Mouse (Mus musculus) left cerebral cortex, postnatal 25 days (tissue): ENCODE measurements around the gene Usp37. TPM values are rescaled to one million over a fixed set of nuclear protein-coding genes. Genes with fewer than 3 reads are reported as not detected.
A peak's percentile ranks its signal among the peaks of the same experiment; 100 is the strongest.

Source experiments
- DNase-seq, 2 experiments: peaks; one replicate each; pipeline ENCODE4 v3.0.0; 2022; ENCODE audit warnings: low spot score in 2 of 2, mixed read lengths in 1 of 2
- intact Hi-C: fragments of 180-260 bp; cut with DNase I; formaldehyde crosslinking; loops from one replicate; pipeline ENCODE4 v1.15.1; 2025
- total RNA-seq, 2 experiments: library from RNA; stranded (reverse); gene quantifications; 2 replicates each; pipeline ENCODE4 v1.2.3; 2021

Gene Usp37
- total RNA-seq, 2 experiments from 2014 or later, result 23.2 to 27.0 TPM

- DNase-seq, result peak; percentile 100
- intact Hi-C loops, result loop anchor here (5.0 kb wide), 1 partner anchor 81 kb away; the partner anchor contains the start of genes Bcs1l and Zfp142
Measured at GRCm38 (mm10) chr1:74505721-74506464, 38.2 kb downstream of the Usp37 start, which contains the start of gene Cnot9. Cnot9 (plus strand) TSS chr1:74506058.

DNA sequence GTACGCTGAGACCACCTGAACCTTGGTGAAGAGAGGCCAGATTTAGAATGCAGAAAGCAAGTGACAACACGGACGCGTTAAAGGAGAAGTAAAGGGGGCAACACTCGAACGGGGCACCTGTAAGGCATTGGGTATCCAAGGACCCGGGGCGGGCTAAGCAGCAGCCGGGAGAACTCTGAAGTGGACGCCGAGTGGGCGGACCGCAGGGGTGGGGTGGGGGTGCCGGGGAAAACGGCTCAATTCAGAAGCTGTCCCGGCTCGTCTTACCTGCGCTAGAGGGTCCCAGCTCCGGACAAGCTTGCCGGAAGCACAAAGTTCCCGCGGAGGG is 38.7 kb downstream of the Usp37 start:
- intact Hi-C loops, result loop anchor here (5.0 kb wide), 1 partner anchor 82 kb away; the partner anchor contains the start of genes Bcs1l and Zfp142
- no peak for DNase-seq

GRCm38 (mm10) chr1:74501106-74501505 is 43.0 kb downstream of the Usp37 start:
- intact Hi-C loops, result no loop called here
- no peak for DNase-seq

- intact Hi-C loops, result no loop called here
- no peak for DNase-seq
Measured at GRCm38 (mm10) chr1:74485792-74486191, 58.3 kb downstream of the Usp37 start.

DNA sequence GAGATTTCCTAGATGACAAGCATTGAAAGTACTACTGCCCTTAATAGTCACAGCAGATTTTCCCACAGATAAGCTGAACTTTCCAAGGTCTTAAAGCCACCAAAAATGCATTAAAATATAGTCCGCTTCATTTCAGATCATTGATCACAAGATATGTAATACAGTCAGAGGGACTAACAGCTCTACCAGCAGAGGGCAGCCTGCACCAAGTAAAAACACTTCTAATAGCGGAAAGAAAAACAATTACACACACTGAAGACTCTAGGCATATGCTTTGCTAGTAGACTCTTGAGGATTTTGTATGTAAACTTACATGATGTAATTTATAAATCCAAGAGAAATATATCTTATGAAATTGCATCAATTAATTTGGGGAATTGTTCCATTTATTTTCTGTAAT is 83.8 kb downstream of the Usp37 start:
- intact Hi-C loops, result loop anchor here (5.0 kb wide), 1 partner anchor 297 kb away; no protein-coding TSS in a partner anchor
- DNase-seq, result peak; percentile 41 to 57

DNA sequence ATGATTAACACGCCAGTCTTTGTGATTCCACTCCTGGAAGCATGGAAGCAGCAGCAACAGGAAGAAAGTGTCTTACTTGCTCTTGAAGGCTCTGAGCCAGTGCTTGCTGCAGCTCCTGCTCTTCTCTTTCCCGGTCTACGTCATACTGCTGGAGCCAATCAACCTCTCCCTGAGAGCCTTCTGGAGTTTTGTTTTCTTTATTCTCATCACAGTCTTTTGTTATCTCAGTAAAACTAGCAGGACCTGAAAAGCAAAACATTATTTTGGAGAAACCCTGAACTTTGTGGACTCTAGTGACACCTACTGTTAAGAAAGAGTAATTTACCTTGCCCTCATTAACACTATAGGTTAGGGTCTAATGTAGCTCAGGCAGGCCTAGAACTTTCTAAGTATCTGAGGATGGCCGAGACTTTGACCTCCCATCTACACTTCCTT is 91.5 kb downstream of the Usp37 start:
- peak; percentile 21 to 60 for DNase-seq
- intact Hi-C loops, result loop anchor here (2.0 to 5.0 kb wide), 4 partner anchors 54 to 245 kb away; no protein-coding TSS in a partner anchor

- no peak for DNase-seq
- intact Hi-C loops, result no loop called here
Measured at GRCm38 (mm10) chr1:74444538-74444937, 99.5 kb downstream of the Usp37 start.

- peak in 1 of 2 experiments; percentile 68 for DNase-seq
- intact Hi-C loops, result no loop called here
Measured at GRCm38 (mm10) chr1:74439166-74439876, 104.8 kb downstream of the Usp37 start.

DNA sequence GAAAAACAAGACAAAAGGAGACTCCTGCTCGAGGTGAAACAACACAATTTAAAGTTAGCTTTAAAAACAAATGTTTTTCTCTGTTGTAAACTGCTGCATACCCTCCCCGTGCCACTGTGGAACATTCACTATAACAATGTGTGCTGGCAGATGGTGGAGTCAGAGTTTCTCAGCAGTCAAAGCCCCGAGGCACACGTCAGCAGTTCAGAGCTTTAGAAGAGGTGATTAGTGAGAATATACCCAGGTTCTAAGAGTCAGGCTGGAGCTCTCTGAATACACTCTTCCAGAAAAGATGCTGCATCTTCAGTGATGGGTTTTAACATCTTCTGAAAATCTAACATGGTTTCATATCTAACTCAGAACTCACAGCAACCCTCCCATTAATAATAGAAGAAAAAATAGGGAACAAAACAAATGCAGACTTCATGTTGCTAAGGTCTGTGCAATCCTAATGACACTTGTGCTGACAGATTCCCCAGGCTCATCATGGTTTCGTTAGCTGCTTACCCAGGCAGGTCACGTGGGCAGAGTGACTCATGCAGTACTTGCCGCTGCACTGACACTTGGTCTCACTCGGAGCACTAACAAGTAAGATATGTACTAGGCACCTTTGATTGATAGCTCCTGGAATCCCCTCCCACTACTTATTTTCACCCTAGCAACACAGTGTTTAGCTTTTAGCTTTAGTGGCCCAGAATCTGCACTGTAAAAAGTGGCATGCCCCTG is 106.2 kb downstream of the Usp37 start:
- DNase-seq, result peak in 1 of 2 experiments; percentile 69
- intact Hi-C loops, result no loop called here

DNA sequence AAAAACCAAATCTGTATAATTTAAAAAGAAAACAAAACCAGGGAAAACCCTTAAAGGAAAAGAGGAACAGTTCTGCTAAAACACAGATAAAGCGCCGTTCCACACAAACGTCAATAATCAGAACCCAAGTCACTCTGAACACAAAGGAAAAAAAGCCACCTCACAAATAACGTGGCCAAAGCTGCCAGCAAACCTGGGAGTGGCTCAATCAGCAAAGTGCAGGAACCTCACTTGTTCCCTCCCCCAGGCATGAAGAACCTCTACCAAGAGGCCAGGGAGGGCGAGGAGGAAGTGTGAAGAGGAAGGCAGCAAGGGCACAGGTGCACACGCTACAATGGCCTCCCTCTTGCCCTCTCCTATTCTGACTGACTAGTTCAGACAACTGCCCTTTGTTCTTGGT is 108.5 kb downstream of the Usp37 start:
- intact Hi-C loops, result no loop called here

GRCm38 (mm10) chr1:74434596-74434995 is 109.5 kb downstream of the Usp37 start:
- no peak for DNase-seq
- intact Hi-C loops, result no loop called here

More for the DNA sequence above, 108.5 kb downstream of the Usp37 start:
- DNase-seq, result no peak

DNA sequence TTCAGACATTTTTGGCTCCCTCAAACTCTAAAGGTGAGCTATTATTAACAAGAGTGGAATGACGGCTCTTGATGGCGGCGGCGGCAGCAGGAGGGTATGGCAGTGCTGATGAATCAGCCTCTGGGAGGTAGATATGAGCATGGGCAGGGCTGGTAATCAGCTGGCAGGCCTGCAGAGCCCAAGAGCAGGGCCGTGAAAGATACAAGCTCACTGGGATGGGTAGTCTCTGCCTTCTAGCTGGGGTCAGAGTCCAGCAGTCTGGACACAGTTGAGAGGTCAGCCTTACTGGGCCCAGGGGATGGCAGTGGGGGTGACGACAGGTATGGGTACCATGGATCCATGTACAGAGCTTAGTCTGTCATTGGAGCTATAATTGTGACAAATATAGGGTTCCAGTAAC is 110.9 kb downstream of the Usp37 start:
- intact Hi-C loops, result no loop called here
- no peak for DNase-seq

- no peak for DNase-seq
- intact Hi-C loops, result no loop called here
Measured at GRCm38 (mm10) chr1:74425845-74426244, 118.2 kb downstream of the Usp37 start.

GRCm38 (mm10) chr1:74423147-74423546 is 120.9 kb downstream of the Usp37 start:
- intact Hi-C loops, result no loop called here
- no peak for DNase-seq

DNA sequence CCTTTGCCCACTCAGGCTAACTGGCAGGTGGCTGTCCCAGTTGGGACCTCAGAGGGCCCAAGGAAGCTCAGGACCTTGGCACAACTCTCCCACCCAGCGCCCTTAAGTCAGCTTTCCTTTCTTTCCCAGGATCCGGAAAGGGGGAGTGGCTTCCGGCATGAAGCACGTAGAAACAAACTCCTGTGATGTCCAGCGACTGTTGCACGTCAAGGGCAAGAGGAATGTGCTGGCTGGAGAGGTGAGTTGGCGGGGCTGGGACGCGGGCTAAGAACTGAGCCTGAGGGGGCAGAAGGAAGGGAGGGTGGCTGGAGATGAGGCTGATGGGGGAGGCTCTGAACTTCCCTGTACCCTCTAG is 124.7 kb downstream of the Usp37 start:
- intact Hi-C loops, result no loop called here
- DNase-seq, result no peak

- DNase-seq, result no peak
Measured at GRCm38 (mm10) chr1:74418747-74419439, 125.2 kb downstream of the Usp37 start.

DNA sequence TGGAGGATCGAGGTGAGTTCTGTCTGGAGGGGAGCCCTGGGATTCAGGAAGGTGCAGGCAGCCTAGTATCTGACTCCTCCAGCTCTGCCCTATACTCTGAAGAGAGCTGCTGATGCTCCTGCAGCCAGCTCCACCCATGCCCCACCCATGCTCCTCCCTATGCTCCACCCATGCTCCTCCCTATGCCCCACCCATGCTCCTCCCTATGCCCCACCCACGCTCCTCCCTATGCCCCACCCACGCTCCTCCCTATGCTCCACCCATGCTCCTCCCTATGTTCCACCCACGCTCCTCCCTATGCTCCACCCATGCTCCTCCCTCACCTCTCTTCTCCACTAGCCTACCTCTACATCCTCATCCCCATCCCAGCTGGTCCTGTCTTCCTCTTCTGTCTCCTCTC is 128.9 kb downstream of the Usp37 start:
- intact Hi-C loops, result no loop called here
- DNase-seq, result no peak

More at GRCm38 (mm10) chr1:74418747-74419439, 125.2 kb downstream of the Usp37 start:
- intact Hi-C loops, result no loop called here

DNA sequence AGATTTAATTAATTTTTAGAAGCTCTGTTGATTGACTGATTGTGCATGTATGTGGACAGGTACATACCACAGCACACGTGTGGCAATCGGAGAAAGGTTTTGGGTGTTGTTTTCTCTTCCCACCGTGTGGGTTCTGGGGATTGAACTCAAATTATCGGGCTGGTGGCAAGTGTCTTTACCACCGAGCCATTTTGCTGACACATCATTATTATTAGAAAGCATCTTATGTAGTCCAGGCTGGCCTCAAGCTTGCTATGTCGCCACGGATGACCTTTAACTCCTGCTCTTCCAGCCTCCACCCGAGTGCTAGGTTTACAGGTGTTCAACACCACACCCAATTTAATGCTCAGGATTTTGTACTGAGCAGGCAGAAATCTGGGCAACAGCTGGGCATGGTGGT is 131.4 kb downstream of the Usp37 start:
- intact Hi-C loops, result no loop called here
- no peak for DNase-seq

GRCm38 (mm10) chr1:74411753-74412325 is 132.2 kb downstream of the Usp37 start:
- no peak for DNase-seq
- intact Hi-C loops, result no loop called here
